Mouse (Mus musculus) left cerebral cortex, adult 2 months (tissue): ENCODE data around the gene Pknox2. TPM values are rescaled to one million over a fixed set of nuclear protein-coding genes. Genes with fewer than 3 reads are reported as not detected.
A peak's percentile ranks its signal among the peaks of the same experiment; 100 is the strongest.

Source experiments
- DNase-seq, 2 experiments: peaks; one replicate each; pipeline ENCODE4 v3.0.0; 2021 to 2022; ENCODE audit warnings: low spot score in 2 of 2, mixed read lengths in 1 of 2; ENCODE audit errors: extremely low spot score in 1 of 2
- H3K27ac ChIP-seq: fragments of 200-600 bp; 2 replicates; pipeline ENCODE4 v1.8.1; 2022
- H3K4me3 ChIP-seq: fragments of 200-600 bp; 2 replicates; pipeline ENCODE4 v1.8.1; 2022
- CTCF ChIP-seq: fragments of 200-600 bp; IDR thresholded peaks from 2 replicates; pipeline ENCODE4 v1.8.1; 2022; ENCODE audit warnings: antibody characterized with exemption, mild to moderate bottlenecking, moderate library complexity
- intact Hi-C: fragments of 180-260 bp; cut with DNase I; formaldehyde crosslinking; loops from one replicate; pipeline ENCODE4 v1.15.1; 2025
- total RNA-seq, 2 experiments: library from RNA; stranded (reverse); gene quantifications; 2 replicates each; pipeline ENCODE4 v1.2.3; 2021

Gene Pknox2
- total RNA-seq, 2 experiments from 2014 or later: 79.1 to 84.5 TPM

GRCm38 (mm10) chr9:37037405-37037804, 109.8 kb downstream of the Pknox2 start:
- TF ChIP-seq CTCF: no peak
- intact Hi-C loops: loop anchor here (2.0 kb wide), 1 partner anchor 107 kb away; no protein-coding TSS in a partner anchor
- Histone ChIP-seq H3K27ac (peak overlapping the region; percentile 66), H3K4me3 (no peak overlapping the region)
- no peak for DNase-seq

- intact Hi-C loops: no loop called here
- H3K4me3 ChIP-seq: no peak overlapping the region
- peak; percentile 41 for TF ChIP-seq CTCF
- no peak overlapping the region for H3K27ac ChIP-seq
- no peak for DNase-seq
These were observed 112.0 kb downstream of the Pknox2 start for GRCm38 (mm10) chr9:37035248-37035647.

- intact Hi-C loops: no loop called here
- TF ChIP-seq CTCF: no peak
- no peak overlapping the region for H3K27ac ChIP-seq
- H3K4me3 ChIP-seq: no peak overlapping the region
- DNase-seq: no peak
These were observed 112.9 kb downstream of the Pknox2 start for GRCm38 (mm10) chr9:37034316-37034715.

GRCm38 (mm10) chr9:37030347-37031213, 116.6 kb downstream of the Pknox2 start:
- TF ChIP-seq CTCF: no peak
- DNase-seq: no peak
- Histone ChIP-seq H3K27ac (peak overlapping the region; percentile 57; the same call in 1 of the 2 replicates), H3K4me3 (no peak overlapping the region)
- intact Hi-C loops: no loop called here

DNA sequence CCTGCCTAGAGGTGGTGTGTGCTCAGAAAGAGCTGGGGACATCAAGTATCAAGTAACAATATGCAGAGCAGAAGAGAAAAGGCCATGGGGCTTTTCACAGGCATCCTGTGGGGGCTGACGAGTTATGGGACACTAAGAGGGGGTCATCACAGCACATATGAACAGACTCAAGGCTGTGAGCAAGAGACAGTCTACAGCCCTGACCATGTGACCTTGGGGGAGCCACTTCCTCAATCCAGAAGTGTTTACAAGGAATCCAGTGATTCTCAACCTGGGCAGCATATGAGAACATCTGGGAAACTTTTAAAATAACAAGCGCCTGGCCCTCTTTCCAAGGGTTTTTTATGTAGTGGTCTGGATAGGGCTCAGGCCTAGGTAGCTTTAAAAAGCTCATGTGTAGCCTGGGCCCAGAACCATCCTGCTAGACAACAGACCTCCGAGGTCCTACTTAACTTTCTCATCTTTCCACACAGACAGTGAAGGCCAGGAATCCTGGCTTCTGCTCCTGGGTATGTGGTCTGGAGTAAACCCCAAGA, 117.3 kb downstream of the Pknox2 start:
- H3K27ac ChIP-seq: peak overlapping the region; percentile 57; the same call in 1 of the 2 replicates
- no peak overlapping the region for H3K4me3 ChIP-seq
- intact Hi-C loops: no loop called here
- no peak for DNase-seq
- TF ChIP-seq CTCF: no peak

DNA sequence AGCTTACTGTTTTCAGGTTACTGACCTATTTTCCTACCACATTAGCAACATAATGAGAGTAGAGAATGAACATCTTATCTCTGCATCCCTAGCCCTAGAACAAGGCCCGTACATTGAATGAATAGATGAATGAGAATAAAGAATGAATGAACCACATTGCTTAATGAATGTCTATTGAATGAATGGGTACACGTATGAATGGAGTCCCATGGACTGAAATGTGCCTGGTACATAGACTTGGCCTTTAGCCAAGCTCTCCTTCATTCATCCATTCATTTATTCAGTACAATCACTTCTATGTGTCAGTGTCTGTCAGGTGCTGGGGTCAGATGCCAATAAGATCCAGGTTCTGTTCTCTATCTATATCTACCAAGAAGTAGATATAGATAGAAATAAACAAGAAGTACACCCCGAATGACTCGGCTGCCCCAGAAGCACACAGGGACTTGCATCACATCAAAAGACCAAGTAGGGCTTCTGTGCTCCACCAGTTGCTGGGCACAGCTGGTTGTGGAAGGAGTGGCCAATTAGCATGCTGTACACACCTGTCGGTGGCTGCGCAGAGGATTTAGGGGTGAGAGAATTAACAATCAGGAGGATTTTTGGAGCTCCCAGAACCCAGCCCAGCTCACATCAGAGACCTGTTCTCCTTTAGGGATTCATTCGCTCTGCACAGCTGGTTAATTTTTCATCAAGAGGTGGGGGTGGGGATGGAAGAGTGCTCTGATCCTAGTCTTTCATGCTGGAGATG, 119.2 kb downstream of the Pknox2 start:
- TF ChIP-seq CTCF: no peak
- intact Hi-C loops: no loop called here
- no peak overlapping the region for H3K4me3 ChIP-seq
- no peak for DNase-seq
- no peak overlapping the region for H3K27ac ChIP-seq

GRCm38 (mm10) chr9:37025913-37026312, 121.3 kb downstream of the Pknox2 start:
- Histone ChIP-seq H3K4me3 (no peak overlapping the region), H3K27ac (0 out of 2 replicates have a peak overlapping the region, but pooled peaks have one; percentile 21)
- no peak for DNase-seq
- no peak for TF ChIP-seq CTCF
- intact Hi-C loops: no loop called here

GRCm38 (mm10) chr9:37021586-37022230, 125.5 kb downstream of the Pknox2 start:
- Histone ChIP-seq H3K4me3 (no peak overlapping the region), H3K27ac (no peak overlapping the region)
- no peak for TF ChIP-seq CTCF
- intact Hi-C loops: no loop called here
- no peak for DNase-seq

DNA sequence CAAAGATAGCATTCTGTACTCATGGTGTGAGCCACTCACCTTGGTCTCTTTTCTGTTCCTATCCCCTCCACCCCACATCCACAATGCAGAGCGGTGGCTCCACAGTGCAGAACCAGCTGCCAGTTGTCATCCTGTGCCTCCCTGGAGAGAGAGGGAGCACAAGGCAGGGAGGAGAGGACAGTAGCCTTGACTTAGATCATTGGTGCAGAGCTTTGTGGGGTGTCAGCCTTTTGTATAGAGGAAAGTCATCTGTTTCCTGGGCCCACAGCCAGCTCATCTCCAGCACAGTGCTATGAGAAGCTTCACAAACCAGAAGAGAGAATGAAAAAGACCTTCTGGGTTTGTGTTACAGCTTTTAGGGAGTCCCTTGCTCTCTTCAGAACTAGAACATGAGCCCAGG, 129.1 kb downstream of the Pknox2 start:
- TF ChIP-seq CTCF: no peak
- peak overlapping the region; percentile 63; the same call in 1 of the 2 replicates for H3K27ac ChIP-seq
- H3K4me3 ChIP-seq: no peak overlapping the region
- peak in 1 of 2 experiments; percentile 56 for DNase-seq
- intact Hi-C loops: no loop called here

DNA sequence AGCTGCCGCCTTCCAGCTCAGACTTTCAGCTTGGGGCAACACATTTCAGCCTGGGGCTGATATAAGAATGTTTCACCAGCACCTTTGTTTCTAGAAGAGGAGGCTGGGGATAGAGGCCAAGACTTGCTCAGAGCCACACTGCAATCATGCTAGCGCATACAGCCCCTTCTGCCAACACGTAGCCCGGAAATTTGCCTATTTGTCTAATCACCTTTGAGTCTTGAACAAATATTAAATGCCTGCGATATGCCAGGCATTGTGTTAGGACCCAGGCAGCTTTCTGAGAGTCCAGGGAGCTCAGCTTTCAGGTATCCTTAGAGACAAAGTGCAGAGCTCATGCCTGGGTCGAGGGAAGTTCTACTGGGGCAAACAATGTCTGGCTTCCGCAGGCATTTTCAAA, 130.0 kb downstream of the Pknox2 start:
- DNase-seq: no peak
- intact Hi-C loops: no loop called here
- 0 out of 2 replicates have a peak overlapping the region, but pooled peaks have one; percentile 19 for H3K27ac ChIP-seq

GRCm38 (mm10) chr9:37016165-37016564, 131.0 kb downstream of the Pknox2 start:
- DNase-seq: no peak
- TF ChIP-seq CTCF: no peak
- intact Hi-C loops: no loop called here
- Histone ChIP-seq H3K4me3 (no peak overlapping the region), H3K27ac (no peak overlapping the region)

More for the DNA sequence above, 130.0 kb downstream of the Pknox2 start:
- TF ChIP-seq CTCF: no peak
- no peak overlapping the region for H3K4me3 ChIP-seq
